Mouse (Mus musculus): ENCODE measurements around the gene Notum. TPM values are rescaled to one million over a fixed set of nuclear protein-coding genes. Genes with fewer than 3 reads are reported as not detected.

Notum gene
- polyA plus RNA-seq, 1 experiment from 2014 or later, result 6.2 TPM

GRCm38 (mm10) chr11:120673594-120674122, 12.7 kb upstream of the Notum start:
- H3K9ac ChIP-seq, result peak overlapping the region; percentile 73
- H3K4me1 ChIP-seq, result peaks cover 16% of the 10 kb centered on the region
- H3K9me3 ChIP-seq (replicated peaks), result no peaks in the 10 kb centered on the region
- peaks cover 17% of the 10 kb centered on the region for H3K36me3 ChIP-seq
- peak overlapping the region; percentile 67 for H3K4me3 ChIP-seq (replicated peaks)
- peak overlapping the region; percentile 87 for H3K27ac ChIP-seq (replicated peaks)
- ATAC-seq (ENCODE audit: insufficient number of reproducible peaks, low FRiP score, low TSS enrichment, low read depth), result no peak
- H3K27me3 ChIP-seq, result no peaks in the 10 kb centered on the region
- WGBS, result 39% methylated on average over 12 of the region's 12 CpGs
- H3K4me2 ChIP-seq (replicated peaks), result peak overlapping the region; percentile 61

GRCm38 (mm10) chr11:120672687-120673593, 12.0 kb upstream of the Notum start, which contains the start of gene Aspscr1:
TSS of gene Aspscr1 (plus strand) at chr11:120672973.
- H3K4me2 ChIP-seq (replicated peaks), result peak within 1 kb of the TSS; percentile 61
- peaks cover 10% of the 10 kb centered on the region for H3K36me3 ChIP-seq
- no peaks in the 10 kb centered on the region for H3K9me3 ChIP-seq (replicated peaks)
- peak within 1 kb of the TSS; percentile 87 for H3K27ac ChIP-seq (replicated peaks)
- H3K4me1 ChIP-seq, result peaks cover 16% of the 10 kb centered on the region
- 2% methylated on average over 83 of the region's 83 CpGs for WGBS
- ATAC-seq (ENCODE audit: insufficient number of reproducible peaks, low FRiP score, low TSS enrichment, low read depth), result peak; percentile 97
- peak within 1 kb of the TSS; percentile 73 for H3K9ac ChIP-seq
- H3K27me3 ChIP-seq, result no peaks in the 10 kb centered on the region
- H3K4me3 ChIP-seq (replicated peaks), result peak within 1 kb of the TSS; percentile 67

GRCm38 (mm10) chr11:120666617-120667016, 5.6 kb upstream of the Notum start:
- Histone ChIP-seq H3K4me2 (replicated peaks) (no peak overlapping the region), H3K4me3 (replicated peaks) (no peak overlapping the region), H3K36me3 (no peaks in the 10 kb centered on the region), H3K27ac (replicated peaks) (no peak overlapping the region), H3K27me3 (peaks cover 23% of the 10 kb centered on the region), H3K9ac (no peak overlapping the region), H3K9me3 (replicated peaks) (no peaks in the 10 kb centered on the region), H3K4me1 (peaks cover 15% of the 10 kb centered on the region)
- WGBS, result 4% methylated on average over 3 of the region's 3 CpGs
- no peak for ATAC-seq (ENCODE audit: insufficient number of reproducible peaks, low FRiP score, low TSS enrichment, low read depth)

GRCm38 (mm10) chr11:120665406-120665805, 4.4 kb upstream of the Notum start:
- Histone ChIP-seq H3K27me3 (peaks cover 35% of the 10 kb centered on the region), H3K4me1 (peaks cover 23% of the 10 kb centered on the region), H3K4me2 (replicated peaks) (no peak overlapping the region), H3K36me3 (no peaks in the 10 kb centered on the region), H3K27ac (replicated peaks) (no peak overlapping the region), H3K9me3 (replicated peaks) (no peaks in the 10 kb centered on the region), H3K9ac (no peak overlapping the region), H3K4me3 (replicated peaks) (no peak overlapping the region)
- WGBS, result 59% methylated on average over 3 of the region's 3 CpGs
- peak; percentile 28; the same call in 1 of the 2 replicates for ATAC-seq (ENCODE audit: insufficient number of reproducible peaks, low FRiP score, low TSS enrichment, low read depth)

DNA sequence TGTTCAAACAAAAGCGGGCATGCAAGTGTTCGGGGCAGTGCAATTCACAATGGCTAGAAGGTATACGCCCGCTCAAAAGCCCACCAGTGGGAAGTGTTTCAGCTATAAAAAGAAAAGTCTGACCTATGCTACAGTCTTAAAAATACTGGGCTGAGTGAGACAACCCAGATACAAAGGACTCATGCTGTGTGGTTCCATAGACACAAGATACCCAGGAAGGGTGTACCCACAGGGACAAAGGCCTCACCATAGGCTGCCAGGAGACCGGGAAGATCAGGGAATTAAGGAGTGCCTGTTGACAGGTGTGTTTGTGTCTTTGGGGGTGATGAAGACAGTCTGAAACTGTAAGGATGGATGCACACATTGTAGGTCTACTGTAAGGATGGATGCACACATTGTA, 2.7 kb upstream of the Notum start:
- H3K4me2 ChIP-seq (replicated peaks), result no peak overlapping the region
- H3K36me3 ChIP-seq, result no peaks in the 10 kb centered on the region
- H3K9ac ChIP-seq, result no peak overlapping the region
- no peak overlapping the region for H3K4me3 ChIP-seq (replicated peaks)
- WGBS, result 87% methylated on average over 5 of the region's 5 CpGs
- H3K9me3 ChIP-seq (replicated peaks), result no peaks in the 10 kb centered on the region
- H3K27me3 ChIP-seq, result peaks cover 52% of the 10 kb centered on the region
- H3K27ac ChIP-seq (replicated peaks), result no peak overlapping the region
- no peak for ATAC-seq (ENCODE audit: insufficient number of reproducible peaks, low FRiP score, low TSS enrichment, low read depth)
- H3K4me1 ChIP-seq, result peaks cover 39% of the 10 kb centered on the region

- no peaks in the 10 kb centered on the region for H3K36me3 ChIP-seq
- H3K27ac ChIP-seq (replicated peaks), result no peak overlapping the region
- no peak for ATAC-seq (ENCODE audit: insufficient number of reproducible peaks, low FRiP score, low TSS enrichment, low read depth)
- H3K4me1 ChIP-seq, result peaks cover 40% of the 10 kb centered on the region
- no peak overlapping the region for H3K4me2 ChIP-seq (replicated peaks)
- H3K27me3 ChIP-seq, result peaks cover 61% of the 10 kb centered on the region
- no peak overlapping the region for H3K9ac ChIP-seq
- H3K4me3 ChIP-seq (replicated peaks), result no peak overlapping the region
- no peaks in the 10 kb centered on the region for H3K9me3 ChIP-seq (replicated peaks)
- WGBS, result 55% methylated on average over 6 of the region's 6 CpGs
These were observed 1.8 kb upstream of the Notum start for GRCm38 (mm10) chr11:120662759-120663158.

- peaks cover 26% of the 10 kb centered on the region for H3K4me1 ChIP-seq
- no peak overlapping the region for H3K27ac ChIP-seq (replicated peaks)
- H3K36me3 ChIP-seq, result no peaks in the 10 kb centered on the region
- no peaks in the 10 kb centered on the region for H3K9me3 ChIP-seq (replicated peaks)
- peak overlapping the region; percentile 85 for H3K4me2 ChIP-seq (replicated peaks)
- peak; percentile 35 for ATAC-seq (ENCODE audit: insufficient number of reproducible peaks, low FRiP score, low TSS enrichment, low read depth)
- peaks cover 70% of the 10 kb centered on the region for H3K27me3 ChIP-seq
- H3K4me3 ChIP-seq (replicated peaks), result peak overlapping the region; percentile 50
- peak overlapping the region; percentile 21; the same call in 1 of the 2 replicates for H3K9ac ChIP-seq
- WGBS, result under 1% methylated on average over 90 of the region's 95 CpGs
These were observed 487 bp downstream of the Notum start for GRCm38 (mm10) chr11:120660301-120661075.

- Histone ChIP-seq H3K27ac (replicated peaks) (no peak overlapping the region), H3K27me3 (peaks cover 70% of the 10 kb centered on the region), H3K9ac (0 out of 2 replicates have a peak overlapping the region, but pooled peaks have one; percentile 21), H3K4me2 (replicated peaks) (peak overlapping the region; percentile 85), H3K36me3 (no peaks in the 10 kb centered on the region), H3K9me3 (replicated peaks) (no peaks in the 10 kb centered on the region), H3K4me3 (replicated peaks) (peak overlapping the region; percentile 50), H3K4me1 (peaks cover 25% of the 10 kb centered on the region)
- no peak for ATAC-seq (ENCODE audit: insufficient number of reproducible peaks, low FRiP score, low TSS enrichment, low read depth)
- 1% methylated on average over 50 of the region's 50 CpGs for WGBS
These were observed 1.3 kb downstream of the Notum start for GRCm38 (mm10) chr11:120659509-120660300.

DNA sequence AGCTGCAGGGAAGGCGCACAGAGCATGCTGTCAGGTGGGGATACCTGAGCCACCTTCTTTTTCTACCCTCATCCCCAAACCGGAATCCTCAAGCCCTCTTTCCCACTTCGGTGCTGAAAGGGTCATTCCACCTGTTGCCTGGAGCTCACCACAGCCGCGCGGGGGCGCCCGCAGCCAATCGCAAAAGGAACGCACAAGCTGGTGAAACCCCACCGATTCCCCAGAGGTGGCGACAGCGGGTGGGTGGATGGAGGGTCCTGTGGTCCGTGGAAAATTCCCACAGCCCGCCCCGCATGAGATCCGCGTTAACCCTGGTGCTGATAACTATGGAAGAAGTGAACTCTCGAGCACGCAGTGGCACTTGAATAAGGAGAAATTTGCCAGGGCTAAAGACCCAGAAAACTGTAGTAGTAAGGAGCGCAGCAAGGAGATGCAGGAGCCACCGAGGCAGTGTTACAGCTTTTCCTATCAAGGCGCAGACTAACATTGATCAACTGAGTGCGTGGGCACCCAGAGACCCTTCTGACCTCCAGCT, 2.0 kb downstream of the Notum start:
- no peak for ATAC-seq (ENCODE audit: insufficient number of reproducible peaks, low FRiP score, low TSS enrichment, low read depth)
- Histone ChIP-seq H3K4me1 (peaks cover 25% of the 10 kb centered on the region), H3K36me3 (no peaks in the 10 kb centered on the region), H3K4me3 (replicated peaks) (peak overlapping the region; percentile 50), H3K27me3 (peaks cover 70% of the 10 kb centered on the region), H3K4me2 (replicated peaks) (peak overlapping the region; percentile 85; the same call in 1 of the 2 replicates), H3K27ac (replicated peaks) (no peak overlapping the region), H3K9ac (no peak overlapping the region), H3K9me3 (replicated peaks) (no peaks in the 10 kb centered on the region)
- WGBS, result 2% methylated on average over 24 of the region's 24 CpGs

DNA sequence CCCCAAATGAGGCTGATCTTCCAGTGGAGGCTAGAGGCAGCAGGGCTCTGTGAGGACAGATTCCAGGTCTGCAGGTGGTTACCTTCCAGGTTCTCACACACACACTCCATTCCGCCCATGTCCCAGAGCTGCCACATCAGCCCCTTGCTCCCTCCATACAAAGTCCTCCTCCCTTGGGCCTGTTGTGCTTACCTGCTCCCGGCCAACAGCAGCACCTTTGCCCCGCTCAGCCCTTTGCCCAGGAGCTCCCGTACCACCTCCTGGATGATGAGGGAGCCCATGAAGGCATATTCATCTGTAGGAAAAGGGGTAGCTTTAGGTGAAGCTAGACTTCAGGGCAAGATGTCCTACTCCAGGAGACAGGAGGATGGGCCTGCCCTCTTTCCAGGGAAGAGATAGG, 3.7 kb downstream of the Notum start:
- peaks cover 54% of the 10 kb centered on the region for H3K27me3 ChIP-seq
- H3K4me1 ChIP-seq, result peaks cover 25% of the 10 kb centered on the region
- H3K36me3 ChIP-seq, result no peaks in the 10 kb centered on the region
- no peak overlapping the region for H3K4me2 ChIP-seq (replicated peaks)
- H3K4me3 ChIP-seq (replicated peaks), result no peak overlapping the region
- 79% methylated on average over 4 of the region's 4 CpGs for WGBS
- no peak overlapping the region for H3K9ac ChIP-seq
- H3K9me3 ChIP-seq (replicated peaks), result no peaks in the 10 kb centered on the region
- no peak overlapping the region for H3K27ac ChIP-seq (replicated peaks)
- no peak for ATAC-seq (ENCODE audit: insufficient number of reproducible peaks, low FRiP score, low TSS enrichment, low read depth)

Data from embryonic facial prominence, embryonic 15.5 days (tissue).